Mouse (Mus musculus) layer of hippocampus, adult 11-12 months (tissue): Measurements from ENCODE around the gene Taar3.

Experiments
- DNase-seq: peaks from one replicate; pipeline ENCODE4 v3.0.0; 2022; ENCODE audit warnings: low spot score

The Taar3 gene

GRCm38 (mm10) chr10:23999639-24000038 is 50.3 kb downstream of the Taar3 start, which contains the start of gene Taar7b:
Gene Taar7b, plus strand, starts transcription at chr10:23999939.
- no peak for DNase-seq
